Mouse (Mus musculus) C3H10T1/2 (cell line): Measurements from ENCODE around the gene Gm2237. TPM values are rescaled to one million over a fixed set of nuclear protein-coding genes. Genes with fewer than 3 reads are reported as not detected.

Source experiments
- polyA plus RNA-seq, 2 experiments: library from polyadenylated mRNA; unstranded; fragments of >200 nt; fragmentation: generic; extraction: Trizol; gene quantifications; one replicate each; pipeline ENCODE4 v1.2.1; 2012; ENCODE audit warnings: missing spikeins in 2 of 2

Gene Gm2237
- under 1 TPM; 0.02 to 0.45 TPM for polyA plus RNA-seq

DNA sequence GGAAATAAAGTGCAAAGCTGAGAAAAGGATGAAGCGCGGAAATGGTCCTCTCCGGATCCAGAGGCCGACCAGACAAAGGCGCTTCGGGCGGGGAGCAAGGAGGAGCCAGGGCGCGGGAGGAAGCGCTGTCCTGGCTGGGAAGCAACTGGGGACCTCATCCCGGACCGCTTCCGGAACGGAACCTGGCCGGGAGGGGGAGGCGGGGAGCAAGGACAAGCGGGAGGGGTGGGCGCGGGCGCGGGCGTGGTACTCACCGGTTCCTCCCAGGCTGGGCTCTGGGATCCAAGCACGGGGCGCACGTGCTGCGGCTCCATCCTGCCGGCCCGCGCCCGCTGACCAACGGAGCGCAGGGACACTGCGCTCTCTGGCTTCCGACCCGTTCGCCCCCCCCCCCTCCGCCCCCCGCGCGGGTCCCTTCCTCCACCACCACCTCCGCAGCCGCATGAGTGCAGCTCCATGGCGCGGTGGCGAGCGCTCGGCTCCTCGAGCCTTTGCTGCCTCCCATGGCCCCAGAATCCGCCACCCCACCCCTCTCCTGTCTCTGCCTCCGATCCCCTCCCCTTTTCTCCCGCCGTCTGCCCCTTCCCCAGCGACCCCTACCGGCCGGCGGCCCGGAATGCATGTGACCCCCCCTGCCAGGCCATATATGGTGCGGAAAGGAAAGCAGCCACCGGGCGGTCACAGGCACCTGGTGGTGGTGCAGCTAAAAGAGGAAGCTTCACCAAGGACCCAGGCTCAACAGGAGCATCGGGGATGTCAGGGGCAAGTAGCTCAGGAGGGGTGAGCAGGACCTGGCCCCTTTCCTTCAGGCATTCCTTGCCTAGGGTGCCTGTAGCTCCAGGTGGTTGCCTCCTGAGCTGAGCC is at the start of gene Gm2237:
TSS of gene Gm2237 (minus strand) at position 332 of the 864 bp plus-strand sequence.

GRCm38 (mm10) chr14:19602481-19602880 is 17.5 kb upstream of the Gm2237 start, which contains the start of gene Gm5458:
Gene Gm5458 (minus strand): TSS chr14:19602581.

GRCm38 (mm10) chr14:19549863-19550262 is 35.1 kb downstream of the Gm2237 start, which contains the start of gene Gm2244:
Gene Gm2244 (minus strand): TSS chr14:19549963.

Other genes with a start within 250 kb of the Gm2237 start
- under 1 TPM; 0.06 to 0.25 TPM for gene Gm21738, start 166.2 kb downstream of the Gm2237 start, polyA plus RNA-seq
- not detected for gene Gm2244, start 35.2 kb downstream of the Gm2237 start, polyA plus RNA-seq
- not detected for gene Gm5458, start 17.4 kb upstream of the Gm2237 start, polyA plus RNA-seq
- gene Nid2, start 166.1 kb upstream of the Gm2237 start, polyA plus RNA-seq = 100 to 1,000 TPM in 1 of 2 experiments, under 1 TPM in 1; 0.59 to 200 TPM
- gene Rtraf, start 238.7 kb upstream of the Gm2237 start, polyA plus RNA-seq = 100 to 1,000 TPM in 1 of 2 experiments, 10 to 100 TPM in 1; 42.5 to 155 TPM